Mouse (Mus musculus): ENCODE results near the gene Hmcn2.

- no peak for TF ChIP-seq CTCF (IDR thresholded peaks at IDR 0.05; ENCODE audit: borderline replicate concordance, extremely low read depth, insufficient read depth, insufficient read length)
- TF ChIP-seq POLR2A (IDR thresholded peaks at IDR 0.05; ENCODE audit: borderline replicate concordance, extremely low read depth, insufficient read depth, insufficient read length, poor library complexity, severe bottlenecking): no peak
Measured at GRCm38 (mm10) chr2:31493243-31493642, 179.0 kb downstream of the Hmcn2 start.

All from brain, embryonic 14.5 days (tissue).